Mouse (Mus musculus) adrenal gland, postnatal 14 days (tissue): ENCODE measurements around the gene Gm10283. TPM values are rescaled to one million over a fixed set of nuclear protein-coding genes. Genes with fewer than 3 reads are reported as not detected.

Experiments used
- total RNA-seq: library from RNA; stranded (reverse); gene quantifications from 2 replicates; pipeline ENCODE4 v1.2.3, GENCODE M21; 2021

Gene Gm10283
- total RNA-seq, 1 experiment from 2014 or later, result not detected

Other genes starting within 250 kb of the Gm10283 start
- 0.30 and 11.1 TPM in 2 replicates for gene Aadat, start 2.7 kb upstream of the Gm10283 start, total RNA-seq
- gene Mfap3l, start 129.6 kb upstream of the Gm10283 start, total RNA-seq, result 2.0 and 2.1 TPM in 2 replicates